Mouse (Mus musculus) ES-E14 (cell line): Measurements from ENCODE around the gene Vopp1. TPM values are rescaled to one million over a fixed set of nuclear protein-coding genes. Genes with fewer than 3 reads are reported as not detected.

ENCODE experiments used
- DNase-seq: peaks from one replicate; pipeline ENCODE4 v3.0.0-alpha.2; 2013; ENCODE audit warnings: low read depth, low spot score
- H3K27ac ChIP-seq: 2 replicates; pipeline ENCODE4 v1.5.1; 2012; ENCODE audit warnings: low read depth, mild to moderate bottlenecking, low read length, moderate library complexity, mixed read lengths; ENCODE audit not compliant: poor library complexity, insufficient read depth, severe bottlenecking
- H3K36me3 ChIP-seq: 2 replicates; pipeline ENCODE4 v1.6.1; 2012; ENCODE audit warnings: mild to moderate bottlenecking, low read length, moderate library complexity, mixed read lengths; ENCODE audit not compliant: control insufficient read depth, poor library complexity, insufficient read depth, severe bottlenecking
- H3K4me1 ChIP-seq, 2 experiments: fragments of 150-350 bp in 1 of 2; sonication (generic) in 1 of 2; 2 replicates each; pipeline ENCODE4 v1.6.1; 2012; ENCODE audit warnings: low read length in 2 of 2, mild to moderate bottlenecking in 1 of 2, mixed read lengths in 1 of 2; ENCODE audit not compliant: control insufficient read depth in 2 of 2, insufficient read depth in 2 of 2, poor library complexity in 1 of 2
- H3K4me3 ChIP-seq, 2 experiments: fragments of 150-350 bp in 1 of 2; sonication (generic) in 1 of 2; 2 replicates each; pipeline ENCODE4 v1.5.1; 2012; ENCODE audit warnings: low read length in 2 of 2, low read depth in 1 of 2, mild to moderate bottlenecking in 1 of 2, mixed read lengths in 1 of 2; ENCODE audit not compliant: insufficient read depth in 1 of 2, poor library complexity in 1 of 2, severe bottlenecking in 1 of 2
- H3K9ac ChIP-seq: 2 replicates; pipeline ENCODE4 v1.6.1; 2012; ENCODE audit warnings: low read depth, mild to moderate bottlenecking, low read length, mixed read lengths; ENCODE audit not compliant: poor library complexity, insufficient read depth, severe bottlenecking
- H3K9me3 ChIP-seq: fragments of 150-350 bp; sonication (generic); 2 replicates; pipeline ENCODE4 v1.6.1; 2012; ENCODE audit warnings: low read depth, mild to moderate bottlenecking, low read length; ENCODE audit not compliant: control insufficient read depth, insufficient read depth
- CHD2 ChIP-seq: IDR thresholded peaks from 2 replicates; pipeline ENCODE4 v1.6.1; 2014; ENCODE audit warnings: mild to moderate bottlenecking, low read depth, low read length, inconsistent platforms
- HCFC1 ChIP-seq: IDR thresholded peaks from 2 replicates; pipeline ENCODE4 v1.6.1; 2012; ENCODE audit warnings: low read length, inconsistent platforms, borderline replicate concordance; ENCODE audit not compliant: insufficient read depth
- MAFK ChIP-seq: IDR thresholded peaks from 2 replicates; pipeline ENCODE4 v1.6.1; 2014; ENCODE audit warnings: mild to moderate bottlenecking, low read depth, low read length, inconsistent platforms; ENCODE audit not compliant: insufficient read depth
- ZC3H11A ChIP-seq: IDR thresholded peaks from 2 replicates; pipeline ENCODE4 v1.6.1; 2012; ENCODE audit warnings: low read depth, mild to moderate bottlenecking, inconsistent platforms, low read length, borderline replicate concordance
- ZNF384 ChIP-seq: IDR thresholded peaks from 2 replicates; pipeline ENCODE4 v1.6.1; 2012; ENCODE audit warnings: low read depth, low read length, inconsistent platforms
- in situ Hi-C, 2 experiments: fragments of 600-800 bp; cut with MboI; formaldehyde crosslinking; loops; one replicate each; pipeline ENCODE4 v1.15.1; 2025; ENCODE audit warnings: low sequenced_read_pairs in 2 of 2, inconsistent platforms in 1 of 2; ENCODE audit not compliant: unreplicated experiment in 2 of 2
- total RNA-seq: library from RNA; depleted of rRNA; stranded (reverse); fragments of 300-350 nt; gene quantifications from 2 replicates; pipeline ENCODE4 v1.2.3, GENCODE M21; 2012

The Vopp1 gene
- total RNA-seq, 1 experiment = 9.0 TPM

DNA sequence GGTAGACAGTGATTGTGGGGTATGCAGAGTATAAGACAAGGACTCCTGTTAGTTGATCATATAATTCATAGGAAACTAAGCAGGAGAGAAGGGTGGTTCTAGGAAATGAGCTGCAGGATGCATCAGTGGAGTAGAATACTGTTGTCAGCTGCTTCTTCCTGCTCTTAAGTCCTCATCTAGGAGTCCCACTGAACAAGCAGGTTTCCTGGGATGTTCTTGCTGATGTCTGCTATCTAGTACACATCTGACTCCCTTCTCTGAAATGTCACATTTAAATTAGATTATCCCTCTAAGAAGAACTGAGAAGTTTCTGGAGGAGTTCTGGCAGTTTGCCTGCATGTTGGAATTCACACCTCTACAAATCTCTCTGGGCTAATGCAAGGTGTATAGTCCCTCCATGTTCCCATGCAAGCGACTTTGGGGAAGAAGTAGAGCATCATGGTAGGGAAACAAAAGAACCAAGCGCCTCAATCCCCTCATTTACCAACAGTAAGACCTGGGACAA, 10.5 kb downstream of the Vopp1 start:
- Histone ChIP-seq H3K36me3 (no peaks in the 10 kb centered on the region; the same call in 1 of the 2 replicates), H3K4me1 (no peaks in the 10 kb centered on the region), H3K4me3 (no peak overlapping the region), H3K9ac (no peak overlapping the region), H3K9me3 (no peaks in the 10 kb centered on the region), H3K27ac (no peak overlapping the region)
- DNase-seq = no peak
- TF ChIP-seq ZNF384 (no peak), MAFK (no peak), CHD2 (no peak), ZC3H11A (no peak), HCFC1 (no peak)
- in situ Hi-C loops = no loop called here

DNA sequence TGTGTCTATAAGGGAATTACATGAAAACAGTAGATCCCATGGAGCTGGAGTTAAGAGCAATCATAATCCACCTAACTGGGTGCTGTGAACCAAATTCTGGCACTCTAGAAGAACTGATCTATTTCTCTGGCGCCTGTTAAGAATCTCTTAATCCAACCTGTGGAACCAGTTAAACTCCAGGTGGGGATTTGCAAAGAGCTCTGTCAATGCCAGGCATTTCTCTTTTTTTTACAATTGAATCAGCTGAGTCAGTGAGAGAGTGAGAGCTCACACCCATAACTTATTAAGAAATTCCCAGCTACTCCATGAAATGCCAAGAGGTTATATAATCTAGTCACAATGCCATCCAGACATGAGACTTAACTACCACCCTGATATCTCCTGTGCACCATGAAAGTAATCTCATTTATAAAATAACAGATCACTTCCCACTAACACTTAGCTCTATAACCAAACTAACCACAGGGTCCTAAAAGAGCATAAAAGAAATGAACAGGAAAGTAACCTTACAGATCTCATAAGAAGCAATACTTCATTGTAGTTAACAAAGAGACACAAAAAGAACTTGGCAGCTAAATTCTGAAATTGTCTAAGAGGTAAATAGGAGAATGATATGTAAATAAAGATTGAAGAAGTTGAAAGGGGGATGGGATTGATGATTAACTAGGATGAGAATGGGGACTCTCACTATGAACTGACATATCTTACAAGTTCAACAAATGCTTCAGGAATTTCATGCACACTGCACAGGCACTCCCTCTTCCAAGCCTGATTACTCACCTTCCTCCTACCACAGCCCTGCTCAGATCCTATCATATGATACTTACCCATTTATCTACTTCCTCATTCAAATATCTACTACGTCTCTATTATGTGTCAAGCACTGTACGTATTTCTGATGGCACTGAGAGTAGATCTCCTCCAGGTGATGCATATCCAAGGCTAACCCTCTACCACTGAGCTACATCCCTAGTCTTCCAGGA, 12.9 kb downstream of the Vopp1 start:
- Histone ChIP-seq H3K9ac (no peak overlapping the region), H3K36me3 (no peaks in the 10 kb centered on the region; the same call in 1 of the 2 replicates), H3K27ac (no peak overlapping the region), H3K9me3 (no peaks in the 10 kb centered on the region), H3K4me1 (no peaks in the 10 kb centered on the region), H3K4me3 (no peak overlapping the region)
- TF ChIP-seq MAFK = no peak
- no peak for TF ChIP-seq ZNF384
- TF ChIP-seq ZC3H11A = no peak
- no peak for TF ChIP-seq HCFC1
- no peak for TF ChIP-seq CHD2
- no peak for DNase-seq
- in situ Hi-C loops = no loop called here

GRCm38 (mm10) chr6:57805218-57806069, 19.5 kb downstream of the Vopp1 start:
- in situ Hi-C loops = no loop called here

DNA sequence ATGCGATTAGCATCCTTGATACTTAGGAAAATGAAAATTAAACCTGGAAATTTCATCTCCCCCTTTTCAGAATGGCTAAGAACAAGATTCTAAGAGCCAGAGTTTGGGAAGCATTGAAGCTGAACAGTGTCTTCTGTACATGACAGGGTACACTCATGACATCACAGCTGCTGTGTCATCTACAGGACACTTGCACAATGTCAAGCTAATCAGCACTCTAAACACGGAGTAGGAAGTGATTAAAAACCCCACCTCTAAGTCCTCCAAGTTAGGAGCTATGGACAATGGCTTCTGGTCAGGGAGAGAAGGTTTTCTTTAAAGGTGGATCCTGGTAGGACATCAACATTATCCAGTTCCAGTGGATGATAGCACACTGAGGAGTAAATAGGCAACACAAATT, 21.8 kb downstream of the Vopp1 start:
- Histone ChIP-seq H3K4me3 (no peak overlapping the region), H3K9me3 (no peaks in the 10 kb centered on the region), H3K27ac (no peak overlapping the region), H3K9ac (no peak overlapping the region), H3K36me3 (no peaks in the 10 kb centered on the region), H3K4me1 (no peaks in the 10 kb centered on the region)
- TF ChIP-seq MAFK (no peak), HCFC1 (no peak), ZC3H11A (no peak), CHD2 (no peak), ZNF384 (no peak)
- DNase-seq = no peak
- in situ Hi-C loops = no loop called here

More at GRCm38 (mm10) chr6:57805218-57806069, 19.5 kb downstream of the Vopp1 start:
- Histone ChIP-seq H3K9ac (no peak overlapping the region), H3K27ac (no peak overlapping the region), H3K4me1 (no peaks in the 10 kb centered on the region), H3K4me3 (no peak overlapping the region), H3K9me3 (no peaks in the 10 kb centered on the region), H3K36me3 (no peaks in the 10 kb centered on the region)
- no peak for DNase-seq
- no peak for TF ChIP-seq CHD2
- no peak for TF ChIP-seq ZNF384
